Mouse (Mus musculus) splenic B cell, adult 2 months (primary cell): ENCODE data around the gene Myod1.
A peak's percentile ranks its signal among the peaks of the same experiment; 100 is the strongest.

Experiments
- DNase-seq: peaks from one replicate; pipeline ENCODE4 v3.0.0-alpha.2; 2011; ENCODE audit warnings: low read depth, low spot score
- H3K27me3 ChIP-seq: 2 replicates; pipeline ENCODE4 v1.6.1; 2012; ENCODE audit warnings: mild to moderate bottlenecking, low read length, moderate library complexity, mixed read lengths; ENCODE audit not compliant: control insufficient read depth, poor library complexity, insufficient read depth, severe bottlenecking
- H3K36me3 ChIP-seq: 2 replicates; pipeline ENCODE4 v1.6.1; 2012; ENCODE audit warnings: mild to moderate bottlenecking, low read length, moderate library complexity, mixed read lengths; ENCODE audit not compliant: control insufficient read depth, poor library complexity, insufficient read depth, severe bottlenecking

Gene Myod1

DNA sequence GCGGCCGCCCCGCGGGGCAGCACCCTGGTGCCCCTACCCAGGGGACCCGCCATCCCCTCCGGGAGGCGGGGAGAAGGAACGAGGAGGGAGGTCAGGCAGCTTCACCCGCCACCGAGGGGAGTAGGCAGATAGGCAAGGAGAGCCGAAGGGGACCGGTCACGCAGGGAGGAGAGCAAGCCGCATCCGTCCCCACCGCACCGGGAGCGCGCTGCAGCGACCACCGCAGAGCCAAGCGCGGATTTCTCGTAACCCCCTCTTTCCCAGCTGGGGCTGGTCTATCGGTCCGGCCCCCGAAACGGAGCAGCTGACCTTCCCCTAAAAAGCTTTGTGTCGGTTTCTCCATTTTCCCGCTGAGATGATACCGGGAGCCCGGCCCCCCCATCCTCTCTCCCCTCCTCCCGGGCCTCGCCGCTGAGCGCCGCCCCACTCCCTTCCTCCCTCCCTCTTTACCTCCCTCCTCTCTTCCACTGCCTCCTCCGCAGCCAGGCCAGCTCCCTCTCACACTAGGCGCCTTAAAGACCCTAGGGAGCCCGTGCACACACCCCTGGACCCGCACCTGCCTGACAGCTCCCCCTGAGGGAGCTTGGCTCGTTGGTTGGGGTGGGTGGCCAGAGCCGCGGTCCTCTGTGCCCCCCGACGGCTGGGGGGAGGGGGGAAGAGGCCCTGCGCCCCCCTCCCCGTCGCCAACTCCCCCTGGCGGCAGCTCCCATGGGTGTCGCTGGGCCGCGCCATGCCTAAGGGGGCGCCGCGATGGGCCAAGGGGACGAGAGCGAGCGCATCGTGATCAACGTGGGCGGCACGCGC is 20.9 kb downstream of the Myod1 start:
- Histone ChIP-seq H3K27me3 (no peaks in the 10 kb centered on the region), H3K36me3 (no peaks in the 10 kb centered on the region)
- no peak for DNase-seq

DNA sequence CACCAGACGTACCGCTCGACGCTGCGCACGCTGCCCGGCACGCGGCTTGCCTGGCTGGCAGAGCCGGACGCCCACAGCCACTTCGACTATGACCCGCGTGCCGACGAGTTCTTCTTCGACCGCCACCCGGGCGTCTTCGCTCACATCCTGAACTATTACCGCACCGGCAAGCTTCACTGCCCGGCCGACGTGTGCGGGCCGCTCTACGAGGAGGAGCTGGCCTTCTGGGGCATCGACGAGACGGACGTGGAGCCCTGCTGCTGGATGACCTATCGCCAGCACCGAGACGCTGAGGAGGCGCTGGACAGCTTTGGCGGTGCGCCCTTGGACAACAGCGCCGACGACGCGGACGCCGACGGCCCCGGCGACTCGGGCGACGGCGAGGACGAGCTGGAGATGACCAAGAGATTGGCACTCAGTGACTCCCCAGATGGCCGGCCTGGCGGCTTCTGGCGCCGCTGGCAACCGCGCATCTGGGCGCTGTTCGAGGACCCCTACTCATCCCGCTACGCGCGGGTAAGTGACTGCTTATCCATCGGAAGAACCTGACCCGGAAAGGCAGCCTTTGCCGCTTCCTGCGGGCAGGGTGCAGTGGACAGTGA is 21.6 kb downstream of the Myod1 start:
- peak; percentile 46 for DNase-seq
- no peaks in the 10 kb centered on the region for H3K36me3 ChIP-seq
- H3K27me3 ChIP-seq = no peaks in the 10 kb centered on the region

DNA sequence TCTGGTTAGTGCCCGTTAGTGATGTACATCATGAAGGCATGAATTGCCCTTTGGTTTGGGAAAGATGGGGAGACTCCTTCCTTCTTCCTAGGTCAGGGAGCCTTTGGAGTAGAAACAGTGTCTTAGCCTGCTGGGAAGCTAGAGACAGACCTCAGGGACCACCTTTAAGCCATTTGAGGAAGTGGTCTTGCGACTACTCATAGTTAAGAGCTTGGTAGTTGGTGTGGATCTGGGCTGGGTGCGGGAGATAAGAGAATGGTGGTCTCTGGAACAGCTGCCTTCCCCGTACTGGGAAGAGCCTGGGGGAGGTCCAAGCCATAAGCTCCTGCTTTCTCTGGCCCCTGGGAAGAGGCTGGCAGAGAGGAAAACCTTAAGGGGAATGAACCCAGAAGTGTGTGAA is 22.3 kb downstream of the Myod1 start:
- DNase-seq = no peak
- Histone ChIP-seq H3K27me3 (no peaks in the 10 kb centered on the region), H3K36me3 (no peaks in the 10 kb centered on the region)

DNA sequence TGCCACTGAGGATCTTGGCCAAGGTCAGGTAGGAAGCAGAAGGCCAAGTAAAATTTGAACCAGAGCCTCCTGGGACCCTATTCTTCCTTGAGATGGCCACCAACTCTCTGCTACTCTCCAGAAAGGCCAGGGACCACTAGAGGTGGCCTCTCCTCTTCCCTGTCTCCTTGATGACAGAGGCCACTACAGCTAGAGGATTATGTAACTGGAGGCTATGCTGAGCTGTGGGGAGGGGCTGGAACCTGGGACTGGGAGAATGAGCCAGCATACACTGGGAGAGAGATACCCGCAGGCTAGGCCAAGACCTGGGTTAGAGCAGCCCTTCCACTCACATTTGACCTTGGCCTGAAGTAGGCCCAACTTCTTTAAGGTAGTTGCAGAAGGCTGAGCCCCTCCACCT is 23.4 kb downstream of the Myod1 start:
- no peak for DNase-seq
- H3K27me3 ChIP-seq = no peaks in the 10 kb centered on the region
- no peaks in the 10 kb centered on the region for H3K36me3 ChIP-seq

DNA sequence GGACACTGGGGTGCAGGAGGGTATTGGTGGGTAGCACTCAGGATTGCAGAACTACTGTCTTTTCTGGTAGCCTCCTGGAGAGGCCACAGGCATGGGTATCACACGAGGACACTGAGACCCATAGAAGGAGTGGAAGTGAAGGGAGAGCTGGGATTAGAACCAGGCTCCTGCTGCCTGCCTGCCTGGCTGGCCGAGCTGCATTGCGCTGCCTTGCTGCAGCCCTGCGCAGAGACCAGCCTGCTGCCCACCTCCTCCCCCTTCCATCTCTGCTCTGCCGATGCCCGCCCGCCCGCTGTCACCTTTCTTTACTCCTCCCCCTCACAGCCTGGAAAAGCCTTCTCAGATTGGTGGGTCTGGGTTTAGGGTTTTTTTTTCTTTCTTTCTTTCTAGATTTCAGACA is 24.1 kb downstream of the Myod1 start:
- no peaks in the 10 kb centered on the region for H3K36me3 ChIP-seq
- no peaks in the 10 kb centered on the region for H3K27me3 ChIP-seq
- no peak for DNase-seq

DNA sequence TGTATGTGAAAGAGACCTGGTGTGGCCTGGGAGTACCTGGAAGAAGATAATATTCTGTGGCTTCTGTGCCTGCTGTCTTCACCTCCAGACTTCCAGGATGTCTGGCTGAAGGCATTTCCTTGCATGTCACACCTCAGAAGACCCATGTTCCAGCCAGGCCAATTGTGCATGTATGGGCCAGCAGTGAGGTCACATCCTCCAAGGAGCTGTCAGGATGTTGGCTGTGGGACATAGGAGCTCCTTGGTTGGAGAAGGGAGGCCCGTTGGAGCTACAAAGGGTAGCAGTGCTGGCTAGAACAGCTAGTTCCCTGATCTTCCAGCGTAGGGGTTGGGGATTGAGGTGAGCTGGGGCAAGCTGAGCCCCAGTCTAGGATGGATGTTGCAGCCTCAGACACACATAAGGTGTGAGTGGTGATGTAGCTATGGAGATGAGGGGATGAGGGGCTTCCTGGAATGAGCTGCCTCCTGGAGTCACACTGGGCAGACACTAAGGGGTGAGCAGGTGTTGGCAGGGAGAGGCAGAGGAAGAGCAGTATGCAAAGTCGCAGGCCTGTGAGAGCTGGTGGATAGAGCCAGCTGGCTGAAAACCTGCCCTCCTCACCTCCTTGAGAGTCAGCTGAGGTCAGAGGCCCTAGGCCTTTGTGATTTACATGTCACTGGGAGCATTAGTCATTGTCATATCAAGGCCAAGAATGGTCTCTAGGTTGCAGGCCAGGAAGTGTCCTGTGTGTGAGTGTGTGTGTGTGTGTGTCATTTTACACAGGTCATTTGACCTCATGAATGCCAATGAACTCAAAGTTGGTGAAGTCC is 25.3 kb downstream of the Myod1 start:
- no peak for DNase-seq
- Histone ChIP-seq H3K36me3 (no peaks in the 10 kb centered on the region), H3K27me3 (no peaks in the 10 kb centered on the region)

DNA sequence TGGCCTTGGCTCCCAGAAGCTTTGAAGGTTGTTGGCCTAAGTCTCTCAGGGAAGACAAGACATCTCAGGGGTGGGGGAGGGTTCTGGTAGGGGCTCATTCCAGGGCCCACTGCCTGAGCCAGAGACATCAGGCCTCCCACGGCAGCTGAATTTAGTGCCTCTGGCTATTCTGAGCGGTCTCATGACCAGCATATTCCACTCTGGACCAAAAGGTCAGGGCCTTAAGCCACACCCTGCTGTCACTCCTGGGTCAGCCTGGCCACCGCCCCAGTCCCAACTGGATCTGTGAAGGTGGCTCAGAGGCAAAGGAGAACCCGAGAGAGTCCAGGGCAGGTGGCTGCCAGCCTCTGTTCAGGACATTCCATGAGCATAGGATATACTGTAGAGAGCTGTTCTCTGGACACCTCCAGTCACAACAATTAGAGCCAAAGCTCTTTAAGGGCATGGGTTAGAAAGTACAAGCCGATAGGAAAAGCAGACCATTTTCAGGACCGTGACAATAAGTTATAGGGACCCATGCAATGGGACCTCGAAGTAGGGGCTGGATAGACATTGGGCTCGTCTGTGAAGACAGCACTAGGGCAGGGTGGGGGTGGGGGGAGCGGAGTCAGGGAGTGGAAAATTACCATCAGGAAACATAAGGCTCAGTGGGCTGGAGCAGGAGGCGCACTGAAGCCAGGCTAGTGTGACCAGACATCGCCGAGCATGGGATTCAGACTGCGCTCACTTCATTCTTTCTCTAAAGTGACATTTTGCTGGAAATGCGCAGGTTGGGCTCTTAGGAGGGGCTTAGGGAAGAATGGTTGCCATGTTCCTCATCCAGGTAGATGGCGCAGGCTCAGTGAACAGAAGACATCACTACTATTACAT is 27.6 kb downstream of the Myod1 start:
- no peak for DNase-seq
- Histone ChIP-seq H3K27me3 (no peaks in the 10 kb centered on the region), H3K36me3 (no peaks in the 10 kb centered on the region)

DNA sequence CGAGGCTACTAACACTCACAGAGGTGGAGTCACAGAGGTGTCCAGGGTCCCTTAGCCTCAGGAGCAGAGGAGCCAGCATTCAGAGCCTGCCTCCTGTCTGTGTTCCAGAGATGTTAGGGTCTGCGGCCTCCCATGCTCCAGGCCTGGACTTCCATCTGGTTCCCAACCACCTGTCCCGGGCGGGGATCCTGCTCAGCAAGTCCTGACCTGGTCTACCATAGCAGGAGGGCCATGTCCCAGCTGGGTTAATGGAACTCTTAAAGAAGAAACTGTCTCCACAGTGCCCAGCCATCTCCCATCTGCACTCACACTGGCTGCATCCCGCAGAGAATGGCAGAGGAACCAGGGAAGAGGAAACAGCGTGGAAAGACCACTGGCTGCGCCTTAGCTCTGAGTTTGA is 28.5 kb downstream of the Myod1 start:
- Histone ChIP-seq H3K36me3 (no peaks in the 10 kb centered on the region), H3K27me3 (no peaks in the 10 kb centered on the region)
- no peak for DNase-seq

DNA sequence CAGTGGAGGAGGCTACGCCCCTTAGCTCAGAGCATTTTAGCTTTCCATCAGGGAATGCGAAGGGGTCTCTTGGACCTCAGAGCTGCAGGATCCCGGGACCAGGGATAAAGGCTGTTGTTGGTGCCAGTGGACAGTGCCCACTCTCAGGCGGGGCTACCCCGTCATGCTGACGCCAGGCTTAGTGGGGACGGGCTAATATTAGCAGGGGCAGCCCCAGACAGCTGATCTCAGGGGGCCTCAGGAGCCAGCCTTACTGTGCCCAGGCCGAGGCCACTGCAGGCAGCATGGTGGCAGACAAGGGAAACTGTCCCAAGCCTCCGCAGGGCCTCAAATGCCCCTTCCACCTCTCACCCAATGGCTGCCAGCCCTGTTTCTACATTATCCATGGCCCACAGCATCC is 32.3 kb downstream of the Myod1 start:
- Histone ChIP-seq H3K36me3 (no peaks in the 10 kb centered on the region), H3K27me3 (no peaks in the 10 kb centered on the region)
- peak; percentile 21 for DNase-seq

DNA sequence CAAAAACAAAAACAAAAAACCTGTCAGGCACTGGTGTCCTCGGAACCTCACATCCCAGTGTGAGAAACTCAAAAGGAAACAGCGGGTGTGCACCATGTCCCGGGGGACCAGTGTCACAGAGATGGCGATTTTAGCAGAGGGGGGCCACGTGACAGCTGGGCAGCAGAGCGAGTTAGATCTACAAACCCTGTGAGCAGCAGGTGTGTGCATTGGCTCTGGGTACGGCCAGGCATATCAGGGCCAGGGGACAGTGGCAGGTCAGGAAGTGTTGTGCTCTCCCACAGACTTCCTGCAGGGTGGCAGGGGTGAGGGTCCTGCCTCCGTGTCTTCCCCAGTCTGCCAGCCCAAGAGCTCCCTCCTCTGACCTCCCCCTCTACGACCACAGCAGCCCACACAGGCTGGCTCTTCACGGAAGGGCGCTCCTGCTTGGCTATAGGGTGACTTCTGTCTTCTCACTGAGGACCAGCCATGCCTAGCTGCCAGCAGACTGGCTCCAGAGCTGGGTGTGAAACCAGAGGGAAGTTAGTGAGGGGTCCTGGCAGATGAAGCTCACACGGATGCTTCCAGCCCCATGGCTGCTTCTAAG is 33.0 kb downstream of the Myod1 start:
- peak; percentile 89 for DNase-seq
- no peaks in the 10 kb centered on the region for H3K36me3 ChIP-seq
- no peaks in the 10 kb centered on the region for H3K27me3 ChIP-seq

DNA sequence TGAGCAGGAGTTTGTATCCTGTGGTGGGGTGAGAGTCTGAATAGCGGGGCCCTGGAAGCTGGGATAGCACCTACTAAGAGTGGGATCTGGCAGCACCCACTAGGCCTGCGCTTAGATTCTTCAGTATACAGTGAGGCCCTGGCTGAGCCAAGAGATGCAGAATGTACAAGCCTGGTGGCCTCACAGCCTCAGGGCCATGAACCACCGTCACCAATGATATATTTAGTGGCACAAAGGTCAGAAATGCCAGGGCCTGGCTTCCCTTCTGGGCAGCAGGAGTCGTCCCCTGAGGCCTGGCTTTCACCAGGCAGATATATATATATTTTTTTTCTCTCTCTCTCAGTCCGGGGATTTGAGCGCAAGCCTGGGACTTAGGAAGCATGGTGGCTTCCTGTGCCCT is 34.5 kb downstream of the Myod1 start:
- Histone ChIP-seq H3K27me3 (no peaks in the 10 kb centered on the region), H3K36me3 (no peaks in the 10 kb centered on the region)
- DNase-seq = no peak

DNA sequence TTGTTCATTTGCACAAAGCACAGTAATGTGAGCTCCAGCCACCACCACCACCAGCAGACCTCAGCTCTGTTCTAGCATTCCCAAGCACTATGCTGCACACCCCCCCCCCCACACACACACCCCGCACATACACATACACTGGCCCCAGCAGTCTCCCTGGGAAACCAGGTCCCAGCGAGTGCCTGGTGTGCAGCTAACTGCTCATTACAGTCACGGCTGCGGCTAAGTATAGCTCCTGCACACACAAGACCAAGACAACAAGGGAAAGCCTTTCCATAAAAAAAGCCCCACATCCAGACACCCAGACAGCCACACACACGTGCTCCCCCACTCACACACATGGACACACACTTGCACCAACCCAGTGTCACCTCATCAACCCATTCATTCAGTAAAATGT is 36.5 kb downstream of the Myod1 start:
- no peak for DNase-seq
- no peaks in the 10 kb centered on the region for H3K36me3 ChIP-seq
- no peaks in the 10 kb centered on the region for H3K27me3 ChIP-seq

DNA sequence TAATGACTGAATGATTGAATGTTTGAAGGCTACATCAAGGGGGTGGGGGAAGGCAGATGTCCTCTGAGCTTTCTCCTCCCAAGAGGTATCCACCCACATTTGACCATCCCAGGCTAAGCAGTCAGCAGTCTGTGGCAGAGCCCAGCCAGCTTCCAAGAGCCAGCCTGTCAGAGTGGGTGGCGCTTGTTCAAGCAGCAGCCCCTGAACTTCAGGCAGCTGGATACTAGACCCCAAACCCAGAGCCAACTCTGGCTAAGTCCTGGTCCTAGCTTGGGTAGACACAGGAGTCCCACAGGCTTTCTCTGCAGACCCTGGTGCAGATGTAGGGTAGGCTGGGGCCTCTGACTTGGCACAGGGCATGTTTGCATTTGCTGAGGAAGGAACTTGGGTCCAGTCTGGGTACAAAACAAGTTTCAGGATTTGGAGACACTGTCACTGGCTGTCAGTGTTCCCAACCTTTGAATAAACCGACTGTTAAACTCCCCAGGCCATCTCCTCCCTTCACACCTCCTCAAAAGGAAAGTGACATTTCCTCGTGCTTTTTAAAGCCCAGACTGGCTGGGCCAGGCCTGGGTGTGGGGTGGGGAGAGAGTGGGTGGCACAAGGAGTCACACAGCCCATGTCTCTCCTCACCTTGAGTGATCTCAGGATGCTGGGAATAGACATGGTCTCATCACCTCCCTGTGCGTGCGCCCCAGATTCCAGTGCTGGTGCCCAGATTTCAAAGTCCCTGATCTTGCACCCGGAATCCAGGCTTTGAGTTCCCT is 37.9 kb downstream of the Myod1 start:
- no peaks in the 10 kb centered on the region for H3K36me3 ChIP-seq
- H3K27me3 ChIP-seq = no peaks in the 10 kb centered on the region
- DNase-seq = no peak
